Mouse (Mus musculus): Measurements from ENCODE around the gene Mrps18c. TPM values are rescaled to one million over a fixed set of nuclear protein-coding genes. Genes with fewer than 3 reads are reported as not detected.

Gene Mrps18c
- polyA plus RNA-seq, 1 experiment from 2014 or later, result 217 TPM

- H3K9me3 ChIP-seq (replicated peaks; ENCODE audit: low read length), result no peaks in the 10 kb centered on the region
- no peak overlapping the region for H3K4me2 ChIP-seq (ENCODE audit: low read length)
- no peak overlapping the region for H3K27ac ChIP-seq
- 71% methylated on average over 4 of the region's 4 CpGs for WGBS
- no peaks in the 10 kb centered on the region for H3K36me3 ChIP-seq (ENCODE audit: insufficient read depth, low read length)
- no peaks in the 10 kb centered on the region for H3K4me1 ChIP-seq (replicated peaks; ENCODE audit: insufficient read depth, low read length)
- H3K4me3 ChIP-seq (replicated peaks; ENCODE audit: low read depth, low read length), result no peak overlapping the region
- DNase-seq (ENCODE audit: low spot score) (no peak), ATAC-seq (replicated peaks; ENCODE audit: low FRiP score, low read depth) (no peak)
- H3K9ac ChIP-seq (ENCODE audit: low read depth, low read length), result no peak overlapping the region
- H3K27me3 ChIP-seq (ENCODE audit: insufficient read depth, low read length), result no peaks in the 10 kb centered on the region
- TF ChIP-seq CTCF (IDR thresholded peaks at IDR 0.05; ENCODE audit: low read depth), result no peak
These were observed 55.5 kb downstream of the Mrps18c start for GRCm38 (mm10) chr5:100853963-100854362.

Other genes with a start within 250 kb of the Mrps18c start
- gene Plac8, start 226.4 kb upstream of the Mrps18c start, polyA plus RNA-seq (2015; fragmentation: Nextera tagmentation; extraction: Ambion mirVana), result 146 and 169 TPM in 2 replicates
- gene Coq2, start 123.5 kb upstream of the Mrps18c start, polyA plus RNA-seq (2015; fragmentation: Nextera tagmentation; extraction: Ambion mirVana), result 62.0 and 64.6 TPM in 2 replicates
- 2.2 and 2.4 TPM in 2 replicates for gene Hpse, start 78.9 kb upstream of the Mrps18c start, polyA plus RNA-seq (2015; fragmentation: Nextera tagmentation; extraction: Ambion mirVana)
- 9.5 and 9.6 TPM in 2 replicates for gene Helq, start within 50 bp of the Mrps18c start, polyA plus RNA-seq (2015; fragmentation: Nextera tagmentation; extraction: Ambion mirVana)
- 24.7 and 25.0 TPM in 2 replicates for gene Abraxas1, start 22.3 kb downstream of the Mrps18c start, polyA plus RNA-seq (2015; fragmentation: Nextera tagmentation; extraction: Ambion mirVana)
- 1.6 and 2.6 TPM in 2 replicates for gene Gpat3, start 47.1 kb downstream of the Mrps18c start, polyA plus RNA-seq (2015; fragmentation: Nextera tagmentation; extraction: Ambion mirVana)